Mouse (Mus musculus): Measurements from ENCODE around the gene Ap2b1.

DNA sequence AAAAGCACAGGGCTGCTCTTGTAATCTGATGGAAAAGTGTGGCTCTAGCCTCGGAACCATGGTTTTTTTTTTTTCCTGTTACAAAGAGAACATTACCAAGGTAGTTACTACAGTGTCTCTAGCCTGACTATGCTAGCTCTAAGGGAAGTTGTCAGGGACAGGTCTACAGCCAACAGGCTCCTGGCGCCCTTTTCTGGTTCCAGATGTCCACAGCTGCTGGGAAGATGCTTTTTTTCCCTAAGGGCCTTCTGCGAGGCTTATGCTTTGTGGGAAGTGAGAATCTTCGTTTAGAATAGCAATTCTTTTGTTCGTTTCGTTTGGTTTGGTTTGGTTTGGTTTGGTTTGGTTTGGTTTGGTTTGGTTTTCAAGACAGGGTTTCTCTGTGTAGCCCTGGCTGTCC, 19.1 kb upstream of the Ap2b1 start:
- TF ChIP-seq POLR2A (IDR thresholded peaks at IDR 0.05; ENCODE audit: extremely low read depth, insufficient read depth, low read length) = no peak
- TF ChIP-seq CTCF (IDR thresholded peaks at IDR 0.05; ENCODE audit: extremely low read depth, insufficient read depth, low read length) = no peak
